Mouse (Mus musculus): ENCODE results near the gene Ndc80. TPM values are rescaled to one million over a fixed set of nuclear protein-coding genes. Genes with fewer than 3 reads are reported as not detected.

Gene Ndc80
- polyA plus RNA-seq, 1 experiment from 2014 or later = 56.6 TPM

- peaks cover 15% of the 10 kb centered on the region for H3K36me3 ChIP-seq (ENCODE audit: control insufficient read depth, insufficient read depth, low read length)
- H3K27ac ChIP-seq (ENCODE audit: low read depth, low read length) = peak overlapping the region; percentile 96
- peak; percentile 65 for ATAC-seq (ENCODE audit: low FRiP score, low TSS enrichment)
- no peaks in the 10 kb centered on the region; the same call in none of the 2 replicates for H3K4me1 ChIP-seq (ENCODE audit: control insufficient read depth, insufficient read depth, low read length)
- H3K9me3 ChIP-seq (ENCODE audit: control insufficient read depth, low read length) = no peaks in the 10 kb centered on the region
- H3K9ac ChIP-seq (ENCODE audit: low read depth, low read length) = peak overlapping the region; percentile 68
- under 1% methylated on average over 13 of the region's 13 CpGs for WGBS
- H3K4me2 ChIP-seq (replicated peaks; ENCODE audit: low read depth, low read length) = peak overlapping the region; percentile 65
- peak overlapping the region; percentile 80 for H3K4me3 ChIP-seq (ENCODE audit: low read length)
- H3K27me3 ChIP-seq (ENCODE audit: control insufficient read depth, insufficient read depth, low read length) = no peaks in the 10 kb centered on the region
Observed at GRCm38 (mm10) chr17:71526302-71526708, 352 bp downstream of the Ndc80 start.

GRCm38 (mm10) chr17:71510297-71510696 lies 16.4 kb downstream of the Ndc80 start:
- ATAC-seq (ENCODE audit: low FRiP score, low TSS enrichment) = no peak
- H3K4me1 ChIP-seq (ENCODE audit: control insufficient read depth, insufficient read depth, low read length) = no peaks in the 10 kb centered on the region
- WGBS = 96% methylated on average over 11 of the region's 11 CpGs
- no peak overlapping the region for H3K4me3 ChIP-seq (ENCODE audit: low read length)
- no peak overlapping the region for H3K9ac ChIP-seq (ENCODE audit: low read depth, low read length)
- no peak overlapping the region for H3K27ac ChIP-seq (ENCODE audit: low read depth, low read length)
- H3K4me2 ChIP-seq (replicated peaks; ENCODE audit: low read depth, low read length) = no peak overlapping the region
- H3K36me3 ChIP-seq (ENCODE audit: control insufficient read depth, insufficient read depth, low read length) = peaks cover 80% of the 10 kb centered on the region
- H3K9me3 ChIP-seq (ENCODE audit: control insufficient read depth, low read length) = no peaks in the 10 kb centered on the region
- no peaks in the 10 kb centered on the region for H3K27me3 ChIP-seq (ENCODE audit: control insufficient read depth, insufficient read depth, low read length)

GRCm38 (mm10) chr17:71506832-71507231 lies 19.8 kb downstream of the Ndc80 start:
- Histone ChIP-seq H3K27ac (ENCODE audit: low read depth, low read length) (no peak overlapping the region), H3K4me1 (ENCODE audit: control insufficient read depth, insufficient read depth, low read length) (no peaks in the 10 kb centered on the region), H3K4me3 (ENCODE audit: low read length) (no peak overlapping the region), H3K9me3 (ENCODE audit: control insufficient read depth, low read length) (no peaks in the 10 kb centered on the region), H3K36me3 (ENCODE audit: control insufficient read depth, insufficient read depth, low read length) (peaks cover 82% of the 10 kb centered on the region), H3K9ac (ENCODE audit: low read depth, low read length) (no peak overlapping the region), H3K27me3 (ENCODE audit: control insufficient read depth, insufficient read depth, low read length) (no peaks in the 10 kb centered on the region), H3K4me2 (replicated peaks; ENCODE audit: low read depth, low read length) (no peak overlapping the region)
- no peak for ATAC-seq (ENCODE audit: low FRiP score, low TSS enrichment)
- 94% methylated on average over 8 of the region's 8 CpGs for WGBS

GRCm38 (mm10) chr17:71495784-71496183 lies 30.9 kb downstream of the Ndc80 start:
- no peak overlapping the region for H3K4me2 ChIP-seq (replicated peaks; ENCODE audit: low read depth, low read length)
- no peaks in the 10 kb centered on the region for H3K9me3 ChIP-seq (ENCODE audit: control insufficient read depth, low read length)
- no peak overlapping the region for H3K9ac ChIP-seq (ENCODE audit: low read depth, low read length)
- H3K4me3 ChIP-seq (ENCODE audit: low read length) = no peak overlapping the region
- no peaks in the 10 kb centered on the region for H3K27me3 ChIP-seq (ENCODE audit: control insufficient read depth, insufficient read depth, low read length)
- WGBS = 85% methylated on average over 4 of the region's 4 CpGs
- no peak for ATAC-seq (ENCODE audit: low FRiP score, low TSS enrichment)
- peaks cover 58% of the 10 kb centered on the region for H3K36me3 ChIP-seq (ENCODE audit: control insufficient read depth, insufficient read depth, low read length)
- no peaks in the 10 kb centered on the region for H3K4me1 ChIP-seq (ENCODE audit: control insufficient read depth, insufficient read depth, low read length)
- H3K27ac ChIP-seq (ENCODE audit: low read depth, low read length) = no peak overlapping the region

- H3K9ac ChIP-seq (ENCODE audit: low read depth, low read length) = no peak overlapping the region
- 0 out of 2 replicates have a peak, but pooled peaks cover 5% of the 10 kb centered on the region for H3K4me1 ChIP-seq (ENCODE audit: control insufficient read depth, insufficient read depth, low read length)
- 0 out of 2 replicates have a peak overlapping the region, but pooled peaks have one; percentile 32 for H3K27ac ChIP-seq (ENCODE audit: low read depth, low read length)
- no peaks in the 10 kb centered on the region for H3K9me3 ChIP-seq (ENCODE audit: control insufficient read depth, low read length)
- no peak overlapping the region for H3K4me3 ChIP-seq (ENCODE audit: low read length)
- ATAC-seq (ENCODE audit: low FRiP score, low TSS enrichment) = no peak
- H3K27me3 ChIP-seq (ENCODE audit: control insufficient read depth, insufficient read depth, low read length) = no peaks in the 10 kb centered on the region
- peaks cover 16% of the 10 kb centered on the region for H3K36me3 ChIP-seq (ENCODE audit: control insufficient read depth, insufficient read depth, low read length)
- no peak overlapping the region for H3K4me2 ChIP-seq (replicated peaks; ENCODE audit: low read depth, low read length)
- 27% methylated on average over 4 of the region's 4 CpGs for WGBS
Observed at GRCm38 (mm10) chr17:71491332-71491686, 35.3 kb downstream of the Ndc80 start.

- Histone ChIP-seq H3K9ac (ENCODE audit: low read depth, low read length) (no peak overlapping the region), H3K4me2 (replicated peaks; ENCODE audit: low read depth, low read length) (no peak overlapping the region), H3K4me3 (ENCODE audit: low read length) (no peak overlapping the region), H3K27me3 (ENCODE audit: control insufficient read depth, insufficient read depth, low read length) (no peaks in the 10 kb centered on the region), H3K36me3 (ENCODE audit: control insufficient read depth, insufficient read depth, low read length) (peaks cover 10% of the 10 kb centered on the region), H3K4me1 (ENCODE audit: control insufficient read depth, insufficient read depth, low read length) (peaks cover 10% of the 10 kb centered on the region), H3K27ac (ENCODE audit: low read depth, low read length) (0 out of 2 replicates have a peak overlapping the region, but pooled peaks have one; percentile 32), H3K9me3 (ENCODE audit: control insufficient read depth, low read length) (no peaks in the 10 kb centered on the region)
- ATAC-seq (ENCODE audit: low FRiP score, low TSS enrichment) = no peak
- 72% methylated on average over 9 of the region's 9 CpGs for WGBS
Observed at GRCm38 (mm10) chr17:71490666-71491331, 35.9 kb downstream of the Ndc80 start.

- no peak overlapping the region for H3K4me3 ChIP-seq (ENCODE audit: low read length)
- WGBS = 87% methylated on average over 9 of the region's 9 CpGs
Observed at GRCm38 (mm10) chr17:71489703-71490461, 36.8 kb downstream of the Ndc80 start.

GRCm38 (mm10) chr17:71486231-71486851 lies 40.3 kb downstream of the Ndc80 start:
- H3K27me3 ChIP-seq (ENCODE audit: control insufficient read depth, insufficient read depth, low read length) = no peaks in the 10 kb centered on the region
- peak overlapping the region; percentile 49 for H3K27ac ChIP-seq (ENCODE audit: low read depth, low read length)
- H3K9me3 ChIP-seq (ENCODE audit: control insufficient read depth, low read length) = no peaks in the 10 kb centered on the region
- H3K4me2 ChIP-seq (replicated peaks; ENCODE audit: low read depth, low read length) = peak overlapping the region; percentile 34
- no peak overlapping the region for H3K4me3 ChIP-seq (ENCODE audit: low read length)
- peak; percentile 50; the same call in 1 of the 2 replicates for ATAC-seq (ENCODE audit: low FRiP score, low TSS enrichment)
- H3K4me1 ChIP-seq (ENCODE audit: control insufficient read depth, insufficient read depth, low read length) = peaks cover 16% of the 10 kb centered on the region
- no peaks in the 10 kb centered on the region for H3K36me3 ChIP-seq (ENCODE audit: control insufficient read depth, insufficient read depth, low read length)
- H3K9ac ChIP-seq (ENCODE audit: low read depth, low read length) = peak overlapping the region; percentile 19; the same call in 1 of the 2 replicates
- WGBS = under 1% methylated on average over 8 of the region's 8 CpGs

More at GRCm38 (mm10) chr17:71489703-71490461, 36.8 kb downstream of the Ndc80 start:
- no peak for ATAC-seq (ENCODE audit: low FRiP score, low TSS enrichment)
- Histone ChIP-seq H3K27me3 (ENCODE audit: control insufficient read depth, insufficient read depth, low read length) (no peaks in the 10 kb centered on the region), H3K36me3 (ENCODE audit: control insufficient read depth, insufficient read depth, low read length) (peaks cover 2% of the 10 kb centered on the region; the same call in 1 of the 2 replicates), H3K27ac (ENCODE audit: low read depth, low read length) (no peak overlapping the region), H3K4me2 (replicated peaks; ENCODE audit: low read depth, low read length) (no peak overlapping the region), H3K9ac (ENCODE audit: low read depth, low read length) (no peak overlapping the region), H3K4me1 (ENCODE audit: control insufficient read depth, insufficient read depth, low read length) (peaks cover 16% of the 10 kb centered on the region), H3K9me3 (ENCODE audit: control insufficient read depth, low read length) (no peaks in the 10 kb centered on the region)
